In genomic region chr1:146052504-146052903, GRCm38 (mm10) we compare ENCODE assay signal across 25 mouse cellular contexts.
DNase-seq lines count a peak whose midpoint lies in the region; ATAC-seq lines count a peak whose summit lies in the region.
"Had no signal": no experiment of that assay in that cellular context is flagged by ENCODE, and none has a peak within 500 bp of the region (broad histone marks: within the 10 kb centered on the region; RNA-seq: fewer than 3 reads in every experiment).

No protein-coding gene starts in this region.

- no peaks in the 10 kb centered on the region for H3K36me3 ChIP-seq in heart, embryonic 10.5 days
- H3K36me3 ChIP-seq: heart, embryonic 12.5 days; heart, embryonic 15.5 days; hindbrain, embryonic 10.5 days; hindbrain, embryonic 13.5 days; intestine, embryonic 15.5 days had no signal

- H3K4me3 ChIP-seq in heart, embryonic 10.5 days: no peak overlapping the region
- H3K4me3 ChIP-seq: heart, adult 2 months; heart, embryonic 12.5 days; heart, embryonic 15.5 days; hindbrain, embryonic 10.5 days; hindbrain, embryonic 13.5 days; intestine, embryonic 15.5 days had no signal

- ATAC-seq in frontal cortex, adult (ENCODE audit: low TSS enrichment): peak; percentile 99
- ATAC-seq: activated CD4-positive, CD25-positive, alpha-beta regulatory T cell, adult 4 months; forebrain, embryonic 14.5 days; forebrain, postnatal 0 days; hindbrain, embryonic 16.5 days; intestine, embryonic 15.5 days had no signal

- H3K9me3 ChIP-seq in heart, embryonic 10.5 days: no peaks in the 10 kb centered on the region
- H3K9me3 ChIP-seq: heart, embryonic 15.5 days; hindbrain, embryonic 10.5 days; hindbrain, embryonic 13.5 days; intestine, embryonic 15.5 days had no signal

- no peak for DNase-seq in frontal cortex, postnatal 36 days (ENCODE audit: low spot score in 2 of 2)
- peak; percentile 5 for DNase-seq in right cerebral cortex, adult 18-20 months
- DNase-seq in right cerebral cortex, postnatal 25 days: no peak
- DNase-seq in telencephalon, adult 2 months (ENCODE audit: low read depth, low spot score): peak; percentile 16
- DNase-seq in heart, embryonic 10.5 days (ENCODE audit: low spot score): no peak
- DNase-seq: adrenal gland, postnatal 10 days; cerebellum, adult 11-12 months; cerebellum, adult 8-10 months; cerebellum, postnatal 10 days; cerebellum, postnatal 36 days; forebrain, postnatal 0 days; gastrocnemius, postnatal 25 days; heart, adult 2 months; heart, postnatal 10 days; heart, postnatal 36 days; kidney, adult 11 months had no signal

- H3K4me1 ChIP-seq in heart, embryonic 10.5 days: no peaks in the 10 kb centered on the region
- H3K4me1 ChIP-seq: heart, embryonic 12.5 days; heart, embryonic 15.5 days; hindbrain, embryonic 10.5 days; hindbrain, embryonic 13.5 days; intestine, embryonic 15.5 days had no signal

- H3K27me3 ChIP-seq in heart, embryonic 10.5 days (ENCODE audit: insufficient read depth, poor library complexity, severe bottlenecking): no peaks in the 10 kb centered on the region
- H3K27me3 ChIP-seq: heart, embryonic 12.5 days; heart, embryonic 15.5 days; hindbrain, embryonic 13.5 days; intestine, embryonic 15.5 days had no signal

- no peak overlapping the region for H3K27ac ChIP-seq in heart, embryonic 10.5 days
- H3K27ac ChIP-seq: heart, adult 2 months; heart, embryonic 15.5 days; hindbrain, embryonic 10.5 days; hindbrain, embryonic 13.5 days; intestine, embryonic 15.5 days had no signal

- WGBS in heart, embryonic 10.5 days: 83% methylated on average over 3 of the region's 3 CpGs

Comparison
In these comparisons a context has a peak if more than half of its experiments do, and no peak if none do; other contexts are left out.
1. DNase-seq: peak in right cerebral cortex, adult 18-20 months (single experiment) and telencephalon, adult 2 months (single experiment); none in frontal cortex, postnatal 36 days (0 of 2), right cerebral cortex, postnatal 25 days (single experiment) and heart, embryonic 10.5 days (single experiment).